Mouse (Mus musculus) intestine, embryonic 14.5 days (tissue): Measurements from ENCODE around the gene Ndufa6. TPM values are rescaled to one million over a fixed set of nuclear protein-coding genes. Genes with fewer than 3 reads are reported as not detected.
A peak's percentile ranks its signal among the peaks of the same experiment; 100 is the strongest.

Source experiments
- ATAC-seq: fragments of 200-750 bp; cut with Nextera tagmentation; replicated peaks from 2 replicates; pipeline ENCODE4 v1.8.0; 2017; ENCODE audit warnings: low read depth, moderate number of reproducible peaks, moderate TSS enrichment, moderate library complexity; ENCODE audit not compliant: low FRiP score, low TSS enrichment
- DNase-seq: peaks from one replicate; pipeline ENCODE4 v3.0.0-alpha.2; 2018; ENCODE audit warnings: low spot score
- H3K27ac ChIP-seq: fragments of 300-500 bp; sonication (generic); 2 replicates; pipeline ENCODE4 v1.5.1; 2014; ENCODE audit warnings: low read depth, mild to moderate bottlenecking, control low read depth
- H3K27me3 ChIP-seq: fragments of 300-500 bp; sonication (generic); replicated peaks from 2 replicates; pipeline ENCODE4 v1.6.1; 2014; ENCODE audit warnings: low read length, control low read depth; ENCODE audit not compliant: control insufficient read depth, insufficient read depth
- H3K36me3 ChIP-seq: fragments of 300-500 bp; sonication (generic); 2 replicates; pipeline ENCODE4 v1.6.1; 2014; ENCODE audit warnings: low read length, control low read depth; ENCODE audit not compliant: control insufficient read depth, insufficient read depth
- H3K4me1 ChIP-seq: fragments of 300-500 bp; sonication (generic); replicated peaks from 2 replicates; pipeline ENCODE4 v1.6.1; 2014; ENCODE audit warnings: low read length, control low read depth, mixed read lengths; ENCODE audit not compliant: control insufficient read depth, insufficient read depth
- H3K4me2 ChIP-seq: fragments of 300-500 bp; sonication (generic); 2 replicates; pipeline ENCODE4 v1.6.1; 2014; ENCODE audit warnings: low read length
- H3K4me3 ChIP-seq: fragments of 300-500 bp; sonication (generic); 2 replicates; pipeline ENCODE4 v1.5.1; 2014; ENCODE audit warnings: low read depth, low read length, control low read depth, mixed read lengths
- H3K9ac ChIP-seq: fragments of 300-500 bp; sonication (generic); 2 replicates; pipeline ENCODE4 v1.6.1; 2014; ENCODE audit warnings: mild to moderate bottlenecking, low read length
- H3K9me3 ChIP-seq: fragments of 300-500 bp; sonication (generic); 2 replicates; pipeline ENCODE4 v1.6.1; 2016; ENCODE audit warnings: low read length, control low read depth; ENCODE audit not compliant: control insufficient read depth
- WGBS: fragments of 180-500 bp; shearing (Covaris S2); extraction: QIAGEN DNeasy Blood & Tissue Kit; methylation state at CpG from one replicate; pipeline ENCODE4 v1.1.7; 2014; 5-methylcytosine and 5-hydroxymethylcytosine counted together
- polyA plus RNA-seq: library from polyadenylated mRNA; unstranded; fragments of >200 nt; fragmentation: Nextera tagmentation; extraction: Ambion mirVana; gene quantifications from 2 replicates; pipeline ENCODE4 v1.2.1, GENCODE M21; 2014

The Ndufa6 gene
- polyA plus RNA-seq, 1 experiment from 2014 or later = 466 TPM

DNA sequence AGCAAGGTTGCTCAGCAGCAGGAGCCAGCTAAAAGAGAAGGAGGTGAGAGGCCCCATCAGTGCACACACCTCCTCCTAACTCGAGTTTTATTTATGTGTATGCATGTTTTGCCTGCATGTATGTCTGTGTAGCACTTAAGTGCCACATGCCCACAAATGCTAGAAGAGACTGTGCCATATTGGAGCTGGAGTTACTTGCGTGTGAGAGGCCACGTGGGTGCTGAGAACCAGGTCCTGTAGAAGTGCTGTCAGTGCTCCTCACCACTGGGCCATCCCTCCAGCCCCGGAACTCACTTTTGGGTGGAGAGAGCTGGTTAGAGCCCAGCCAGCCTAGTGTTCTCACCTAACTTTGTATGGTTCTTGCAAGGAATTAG, 6.8 kb downstream of the Ndufa6 start:
- H3K27ac ChIP-seq = peak overlapping the region; percentile 67; the same call in 1 of the 2 replicates
- WGBS = 77% methylated on average over 4 of the region's 4 CpGs
- no peak for ATAC-seq

DNA sequence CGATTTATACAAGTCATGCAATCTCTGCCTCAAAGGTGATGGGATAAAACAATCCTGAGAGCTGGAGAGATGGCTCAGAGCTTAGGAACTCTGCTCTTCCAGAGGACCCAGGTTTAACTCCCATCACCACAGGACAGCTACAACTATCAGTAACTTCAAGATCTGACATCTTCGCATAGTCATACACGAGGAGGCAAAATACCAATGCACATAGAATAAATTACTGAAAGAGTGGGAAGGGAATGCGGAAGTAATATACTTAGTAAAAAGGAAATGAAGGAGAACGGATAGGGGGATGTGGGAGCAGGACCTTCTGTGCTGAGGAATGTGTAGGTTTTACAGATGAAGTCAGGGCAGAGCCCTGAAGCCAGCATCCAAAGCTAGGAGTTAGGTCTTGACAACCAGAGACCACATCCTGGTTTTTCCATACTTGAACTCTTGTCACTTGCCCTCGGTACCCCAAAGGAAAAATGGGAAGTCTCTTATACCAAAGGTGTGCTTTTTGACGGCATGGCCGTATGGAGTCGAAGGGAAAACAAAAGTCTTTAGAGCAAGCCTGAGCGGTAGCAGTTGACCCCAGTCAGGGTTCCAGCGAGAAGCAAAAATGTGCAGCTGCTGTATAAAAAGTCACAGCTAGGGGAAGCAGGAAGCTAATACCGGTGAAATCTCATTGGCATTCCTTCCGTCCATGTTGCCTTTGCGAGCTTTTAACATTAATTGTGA, 7.4 kb downstream of the Ndufa6 start:
- peak; percentile 10; the same call in 1 of the 2 replicates for ATAC-seq
- Histone ChIP-seq H3K27ac (peak overlapping the region; percentile 67), H3K9ac (peak overlapping the region; percentile 66), H3K4me3 (peak overlapping the region; percentile 61), H3K27me3 (no peaks in the 10 kb centered on the region), H3K9me3 (no peaks in the 10 kb centered on the region), H3K4me1 (peaks cover 21% of the 10 kb centered on the region), H3K4me2 (peak overlapping the region; percentile 55), H3K36me3 (peaks cover 40% of the 10 kb centered on the region)
- 49% methylated on average over 14 of the region's 14 CpGs for WGBS
- no peak for DNase-seq

More for the DNA sequence above, 6.8 kb downstream of the Ndufa6 start:
- H3K9me3 ChIP-seq = no peaks in the 10 kb centered on the region
- H3K4me3 ChIP-seq = peak overlapping the region; percentile 61
- H3K36me3 ChIP-seq = peaks cover 40% of the 10 kb centered on the region
- H3K4me2 ChIP-seq = peak overlapping the region; percentile 55
- H3K27me3 ChIP-seq = no peaks in the 10 kb centered on the region
- DNase-seq = no peak
- peaks cover 18% of the 10 kb centered on the region for H3K4me1 ChIP-seq
- H3K9ac ChIP-seq = no peak overlapping the region

DNA sequence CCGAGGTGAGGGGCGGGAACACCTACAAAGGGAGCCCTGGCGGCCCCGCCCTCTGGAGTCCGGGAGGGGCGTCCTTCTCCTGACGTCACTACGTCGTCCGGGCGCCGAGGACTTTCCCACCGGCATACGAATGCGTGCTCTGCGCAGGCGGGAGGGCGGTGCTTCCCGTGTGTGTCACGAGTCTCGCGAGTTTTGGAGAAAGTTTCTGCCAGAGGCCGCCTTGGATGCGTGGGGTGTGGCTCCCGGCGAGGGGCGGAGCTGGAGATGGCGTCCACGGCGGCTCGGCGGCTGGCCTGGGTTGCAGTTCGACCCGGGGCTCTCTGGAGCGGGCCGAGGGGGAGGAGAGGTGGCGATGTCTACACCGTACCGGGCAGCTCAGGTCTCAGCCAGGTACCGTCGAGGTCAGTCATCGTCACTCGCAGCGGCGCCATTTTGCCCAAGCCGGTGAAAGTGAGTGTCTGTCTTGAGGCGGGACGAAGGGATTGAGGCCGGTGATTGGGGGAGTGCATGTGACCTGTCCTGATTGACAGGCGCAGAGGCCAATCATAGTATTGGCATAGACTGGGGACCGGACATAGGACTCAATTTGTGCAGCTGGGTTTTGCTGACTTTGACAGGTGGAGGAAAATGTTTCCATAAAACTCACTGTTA, 8.2 kb downstream of the Ndufa6 start:
- ATAC-seq = peak; percentile 97
- peak overlapping the region; percentile 55 for H3K4me2 ChIP-seq
- peak overlapping the region; percentile 82 for H3K27ac ChIP-seq
- H3K36me3 ChIP-seq = peaks cover 37% of the 10 kb centered on the region
- 0% methylated on average over 51 of the region's 51 CpGs for WGBS
- no peaks in the 10 kb centered on the region for H3K9me3 ChIP-seq
- H3K9ac ChIP-seq = peak overlapping the region; percentile 66
- H3K4me3 ChIP-seq = peak overlapping the region; percentile 61
- H3K4me1 ChIP-seq = peaks cover 22% of the 10 kb centered on the region
- no peaks in the 10 kb centered on the region for H3K27me3 ChIP-seq
- DNase-seq = peak; percentile 99

DNA sequence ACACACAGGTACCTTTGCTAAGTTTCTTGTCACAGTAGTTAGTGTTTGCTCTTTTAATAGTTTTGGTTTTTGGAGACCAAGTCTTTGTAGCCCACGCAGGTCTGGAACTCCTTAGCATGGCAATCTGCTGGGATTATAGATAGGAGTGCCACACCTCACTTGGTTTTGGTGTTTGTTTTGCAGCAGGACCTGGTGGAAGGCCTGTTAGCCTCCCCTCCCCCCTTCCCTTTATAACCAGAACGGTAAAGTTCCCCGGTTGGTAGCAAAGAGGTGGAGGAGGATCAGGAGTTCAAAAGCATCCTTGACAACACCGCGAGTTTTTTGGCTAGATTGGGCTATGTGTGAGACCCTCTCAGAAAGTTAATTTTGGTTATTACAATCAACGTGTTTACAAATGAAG, 9.2 kb downstream of the Ndufa6 start:
- Histone ChIP-seq H3K36me3 (peaks cover 27% of the 10 kb centered on the region), H3K4me2 (no peak overlapping the region), H3K4me3 (no peak overlapping the region), H3K27ac (no peak overlapping the region), H3K9ac (no peak overlapping the region), H3K27me3 (no peaks in the 10 kb centered on the region), H3K9me3 (no peaks in the 10 kb centered on the region), H3K4me1 (peaks cover 26% of the 10 kb centered on the region)
- DNase-seq (no peak), ATAC-seq (no peak)
- WGBS = 86% methylated on average over 6 of the region's 6 CpGs

DNA sequence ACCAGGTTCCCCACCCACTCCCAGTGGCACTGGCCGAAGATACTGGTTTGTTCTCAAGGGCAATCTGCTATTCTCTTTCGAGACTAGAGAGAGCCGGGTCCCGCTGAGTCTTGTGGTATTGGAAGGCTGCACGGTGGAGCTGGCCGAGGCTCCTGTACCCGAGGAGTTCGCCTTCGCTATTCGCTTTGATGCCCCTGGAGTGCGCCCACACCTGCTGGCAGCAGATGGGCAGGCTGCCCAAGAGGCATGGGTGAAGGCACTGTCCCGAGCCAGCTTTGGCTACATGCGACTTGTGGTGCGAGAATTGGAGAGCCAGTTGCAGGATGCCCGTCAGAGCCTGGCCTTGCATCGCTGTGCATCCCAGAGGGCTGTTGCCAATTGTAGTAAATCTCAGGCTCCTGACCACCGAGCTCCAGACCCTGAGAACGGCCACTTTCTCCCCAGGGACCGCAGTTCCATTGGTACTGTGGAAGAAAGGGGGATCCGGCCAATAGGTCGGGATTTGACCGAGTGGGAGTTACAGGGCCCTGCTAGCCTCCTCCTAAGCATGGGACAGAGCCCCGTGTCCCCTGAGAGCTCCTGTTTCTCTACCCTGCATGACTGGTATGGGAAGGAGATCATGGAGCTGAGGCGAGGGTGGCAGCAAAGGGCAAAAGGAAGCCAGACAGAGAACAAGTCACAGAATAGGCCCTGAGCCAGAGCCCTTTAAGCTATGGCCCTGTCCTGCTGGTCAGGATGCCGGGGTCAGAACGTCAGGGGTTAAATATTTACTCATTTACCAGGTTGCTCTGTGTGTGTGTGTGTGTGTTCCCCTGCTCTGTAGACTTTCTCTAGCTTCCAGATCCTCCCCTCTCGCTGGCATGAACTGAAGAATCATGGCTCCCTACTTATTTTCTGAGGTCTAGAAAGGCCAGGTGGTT, 10.5 kb downstream of the Ndufa6 start:
- no peaks in the 10 kb centered on the region for H3K9me3 ChIP-seq
- peaks cover 28% of the 10 kb centered on the region for H3K4me1 ChIP-seq
- no peak overlapping the region for H3K27ac ChIP-seq
- peaks cover 14% of the 10 kb centered on the region for H3K36me3 ChIP-seq
- H3K27me3 ChIP-seq = no peaks in the 10 kb centered on the region
- 89% methylated on average over 27 of the region's 27 CpGs for WGBS
- ATAC-seq = no peak
- no peak overlapping the region for H3K4me3 ChIP-seq
- H3K4me2 ChIP-seq = no peak overlapping the region
- H3K9ac ChIP-seq = no peak overlapping the region
- no peak for DNase-seq

DNA sequence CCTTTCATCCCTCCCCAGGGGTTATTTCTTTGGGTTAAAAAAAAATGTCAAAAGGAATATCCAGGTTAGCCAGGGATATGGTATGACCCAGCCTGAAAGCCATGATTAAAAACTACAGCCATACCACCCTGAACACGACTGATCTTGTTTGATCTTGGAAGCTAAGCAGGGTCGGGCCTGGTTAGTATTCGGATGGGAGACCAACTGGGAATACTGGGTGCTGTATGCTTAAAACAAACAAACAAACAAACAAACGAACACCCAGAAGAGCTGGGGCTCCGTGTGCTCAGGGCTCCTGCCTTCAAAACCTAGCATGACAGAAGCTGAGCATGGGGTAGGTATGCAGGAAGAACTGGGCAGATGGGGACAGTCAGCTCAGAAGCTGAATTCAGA, 11.6 kb downstream of the Ndufa6 start:
- WGBS = 78% methylated on average over 5 of the region's 5 CpGs
- H3K4me3 ChIP-seq = no peak overlapping the region
- H3K4me2 ChIP-seq = peak overlapping the region; percentile 72; the same call in 1 of the 2 replicates
- ATAC-seq (no peak), DNase-seq (no peak)
- H3K36me3 ChIP-seq = peaks cover 3% of the 10 kb centered on the region; the same call in 1 of the 2 replicates
- peak overlapping the region; percentile 88; the same call in 1 of the 2 replicates for H3K27ac ChIP-seq
- peaks cover 30% of the 10 kb centered on the region for H3K4me1 ChIP-seq
- no peak overlapping the region for H3K9ac ChIP-seq
- H3K27me3 ChIP-seq = no peaks in the 10 kb centered on the region
- H3K9me3 ChIP-seq = no peaks in the 10 kb centered on the region

DNA sequence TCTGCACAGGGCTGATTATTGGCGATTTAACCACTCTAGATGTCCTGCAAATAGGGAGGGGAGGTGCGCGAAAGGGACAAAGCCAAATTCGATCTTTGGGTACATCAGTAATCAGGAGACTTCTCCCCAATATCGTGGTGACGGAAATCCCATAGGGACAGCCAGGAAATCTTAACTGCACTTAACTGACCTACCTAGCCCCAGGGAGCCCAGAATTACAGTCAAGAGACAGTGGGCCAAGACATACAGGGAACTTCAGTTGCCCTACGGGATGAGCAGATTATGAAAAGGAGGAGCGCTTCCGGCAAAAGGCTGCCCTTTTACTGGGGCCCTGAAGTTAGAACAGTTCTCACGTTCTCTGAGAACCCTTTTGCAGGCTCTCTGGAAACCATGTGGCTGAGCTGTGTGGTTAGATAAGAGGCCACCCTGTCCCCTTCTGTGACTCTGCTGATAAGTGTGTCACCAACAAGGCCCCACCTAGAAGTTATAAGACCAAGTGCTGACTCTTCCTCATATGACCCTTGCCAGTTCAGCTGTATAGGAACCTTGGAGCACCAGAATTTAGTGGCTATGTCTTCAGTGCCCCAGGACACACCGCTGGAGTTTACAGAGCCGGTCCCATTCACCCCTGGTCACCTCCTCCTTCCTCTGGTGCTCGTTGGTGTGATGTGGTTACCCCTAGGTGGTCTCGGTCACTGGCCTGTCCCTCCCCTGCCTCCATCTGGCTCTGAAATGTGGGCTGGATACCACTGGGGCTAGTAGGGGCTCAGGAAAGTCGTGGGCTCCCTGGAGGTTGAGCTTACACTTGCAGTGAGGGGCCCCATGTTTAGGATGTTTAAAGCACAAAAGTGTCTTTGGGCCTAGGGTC, 12.2 kb downstream of the Ndufa6 start:
- Histone ChIP-seq H3K4me3 (peak overlapping the region; percentile 53), H3K9ac (peak overlapping the region; percentile 82), H3K4me2 (peak overlapping the region; percentile 72), H3K27me3 (no peaks in the 10 kb centered on the region), H3K36me3 (peaks cover 3% of the 10 kb centered on the region; the same call in 1 of the 2 replicates), H3K9me3 (no peaks in the 10 kb centered on the region), H3K4me1 (peaks cover 27% of the 10 kb centered on the region), H3K27ac (peak overlapping the region; percentile 88)
- 57% methylated on average over 15 of the region's 15 CpGs for WGBS
- ATAC-seq (no peak), DNase-seq (peak; percentile 63)
